Mouse (Mus musculus): ENCODE results near the gene Gm10718. TPM values are rescaled to one million over a fixed set of nuclear protein-coding genes. Genes with fewer than 3 reads are reported as not detected.
"Not testable (repeated sequence)": the region's sequence is repeated elsewhere in the genome, so short reads cannot be mapped to it uniquely, and the experiment has no call there.

The Gm10718 gene
- polyA plus RNA-seq, 1 experiment, result not detected

DNA sequence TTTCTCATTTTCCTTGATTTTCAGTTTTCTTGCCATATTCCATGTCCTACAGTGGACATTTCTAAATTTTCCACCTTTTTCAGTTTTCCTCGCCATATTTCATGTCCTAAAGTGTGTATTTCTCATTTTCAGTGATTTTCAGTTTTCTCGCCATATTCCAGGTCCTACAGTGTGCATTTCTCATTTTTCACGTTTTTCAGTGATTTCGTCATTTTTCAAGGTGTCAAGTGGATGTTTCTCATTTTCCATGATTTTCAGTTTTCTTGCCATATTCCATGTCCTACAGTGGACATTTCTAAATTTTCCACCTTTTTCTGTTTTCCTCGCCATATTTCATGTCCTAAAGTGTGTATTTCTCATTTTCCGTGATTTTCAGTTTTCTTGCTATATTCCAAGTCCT lies 2.3 kb downstream of the Gm10718 start:
- not testable (repeated sequence) for DNase-seq (ENCODE audit: low read depth)

DNA sequence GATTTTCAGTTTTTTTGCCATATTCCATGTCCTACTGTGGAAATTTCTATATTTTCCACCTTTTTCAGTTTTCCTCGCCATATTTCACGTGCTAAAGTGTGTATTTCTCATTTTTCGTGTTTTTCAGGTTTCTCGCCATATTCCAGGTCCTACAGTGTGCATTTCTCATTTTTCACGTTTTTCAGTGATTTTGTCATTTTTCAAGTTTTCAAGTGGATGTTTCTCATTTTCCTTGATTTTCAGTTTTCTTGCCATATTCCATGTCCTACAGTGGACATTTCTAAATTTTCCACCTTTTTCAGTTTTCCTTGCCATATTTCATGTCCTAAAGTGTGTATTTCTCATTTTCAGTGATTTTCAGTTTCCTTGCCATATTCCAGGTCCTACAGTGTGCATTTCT lies 2.8 kb downstream of the Gm10718 start:
- DNase-seq (ENCODE audit: low read depth), result not testable (repeated sequence)

DNA sequence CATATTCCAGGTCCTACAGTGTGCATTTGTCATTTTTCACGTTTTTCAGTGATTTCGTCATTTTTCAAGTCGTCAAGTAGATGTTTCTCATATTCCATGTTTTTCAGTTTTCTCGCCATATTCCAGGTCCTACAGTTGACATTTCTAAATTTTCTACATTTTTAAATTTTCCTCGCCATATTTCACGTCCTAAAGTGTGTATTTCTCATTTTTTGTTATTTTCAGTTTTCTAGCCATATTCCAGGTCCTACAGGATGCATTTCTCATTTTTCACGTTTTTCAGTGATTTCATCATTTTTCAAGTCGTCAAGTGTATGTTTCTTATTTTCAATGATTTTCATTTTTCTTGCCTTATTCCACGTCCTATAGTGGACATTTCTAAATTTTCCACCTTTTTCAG lies 3.4 kb downstream of the Gm10718 start:
- not testable (repeated sequence) for DNase-seq (ENCODE audit: low read depth)

DNA sequence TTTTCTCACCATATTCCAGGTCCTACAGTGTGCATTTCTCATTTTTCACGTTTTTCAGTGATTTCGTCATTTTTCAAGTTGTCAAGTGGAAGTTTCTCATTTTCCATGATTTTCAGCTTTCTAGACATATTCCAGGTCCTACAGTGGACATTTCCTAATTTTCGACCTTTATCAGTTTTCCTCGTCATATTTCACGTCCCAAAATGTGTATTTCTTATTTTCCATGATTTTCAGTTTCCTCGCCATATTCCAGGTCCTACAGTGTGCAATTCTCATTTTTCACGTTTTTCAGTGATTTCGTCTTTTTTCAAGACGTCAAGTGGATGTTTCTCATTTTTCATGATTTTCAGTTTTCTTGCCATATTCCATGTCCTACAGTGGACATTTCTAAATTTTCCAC lies 3.9 kb downstream of the Gm10718 start:
- DNase-seq (ENCODE audit: low read depth), result peak; percentile 0

DNA sequence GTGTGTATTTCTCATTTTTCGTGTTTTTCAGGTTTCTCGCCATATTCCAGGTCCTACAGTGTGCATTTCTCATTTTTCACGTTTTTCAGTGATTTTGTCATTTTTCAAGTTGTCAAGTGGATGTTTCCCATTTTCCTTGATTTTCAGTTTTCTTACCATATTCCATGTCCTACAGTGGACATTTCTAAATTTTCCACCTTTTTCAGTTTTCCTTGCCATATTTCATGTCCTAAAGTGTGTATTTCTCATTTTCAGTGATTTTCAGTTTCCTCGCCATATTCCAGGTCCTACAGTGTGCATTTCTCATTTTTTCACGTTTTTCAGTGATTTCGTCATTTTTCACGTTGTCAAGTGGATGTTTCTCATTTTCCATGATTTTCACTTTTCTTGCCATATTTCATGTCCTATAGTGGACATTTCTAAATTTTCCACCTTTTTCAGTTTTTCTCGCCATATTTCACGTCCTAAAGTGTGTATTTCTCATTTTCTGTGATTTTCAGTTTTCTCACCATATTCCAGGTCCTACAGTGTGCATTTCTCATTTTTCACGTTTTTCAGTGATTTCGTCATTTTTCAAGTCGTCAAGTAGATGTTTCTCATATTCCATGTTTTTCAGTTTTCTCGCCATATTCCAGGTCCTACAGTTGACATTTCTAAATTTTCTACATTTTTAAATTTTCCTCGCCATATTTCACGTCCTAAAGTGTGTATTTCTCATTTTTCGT lies 6.1 kb downstream of the Gm10718 start:
- not testable (repeated sequence) for DNase-seq (ENCODE audit: low read depth)

DNA sequence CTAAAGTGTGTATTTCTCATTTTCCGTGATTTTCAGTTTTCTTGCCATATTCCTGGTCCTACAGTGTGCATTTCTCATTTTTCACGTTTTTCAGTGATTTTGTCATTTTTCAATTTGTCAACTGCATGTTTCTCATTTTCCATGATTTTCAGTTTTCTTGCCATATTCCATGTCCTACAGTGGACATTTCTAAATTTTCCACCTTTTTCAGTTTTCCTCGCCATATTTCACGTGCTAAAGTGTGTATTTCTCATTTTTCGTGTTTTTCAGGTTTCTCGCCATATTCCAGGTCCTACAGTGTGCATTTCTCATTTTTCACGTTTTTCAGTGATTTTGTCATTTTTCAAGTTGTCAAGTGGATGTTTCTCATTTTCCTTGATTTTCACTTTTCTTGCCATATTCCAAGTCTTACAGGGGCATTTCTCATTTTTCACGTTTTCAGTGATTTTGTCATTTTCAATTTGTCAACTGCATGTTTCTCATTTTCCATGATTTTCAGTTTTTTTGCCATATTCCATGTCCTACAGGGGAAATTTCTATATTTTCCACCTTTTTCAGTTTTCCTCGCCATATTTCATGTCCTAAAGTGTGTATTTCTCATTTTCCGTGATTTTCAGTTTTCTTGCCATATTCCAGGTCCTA lies 7.5 kb downstream of the Gm10718 start:
- peak; percentile 100 for DNase-seq (ENCODE audit: low read depth)

DNA sequence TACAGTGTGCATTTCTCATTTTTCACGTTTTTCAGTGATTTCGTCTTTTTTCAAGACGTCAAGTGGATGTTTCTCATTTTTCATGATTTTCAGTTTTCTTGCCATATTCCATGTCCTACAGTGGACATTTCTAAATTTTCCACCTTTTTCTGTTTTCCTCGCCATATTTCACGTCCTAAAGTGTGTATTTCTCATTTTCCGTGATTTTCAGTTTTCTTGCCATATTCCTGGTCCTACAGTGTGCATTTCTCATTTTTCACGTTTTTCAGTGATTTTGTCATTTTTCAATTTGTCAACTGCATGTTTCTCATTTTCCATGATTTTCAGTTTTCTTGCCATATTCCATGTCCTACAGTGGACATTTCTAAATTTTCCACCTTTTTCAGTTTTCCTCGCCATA lies 11.0 kb downstream of the Gm10718 start, which contains the start of gene Gm17535:
Gm17535 (plus strand) TSS at position 301 of the 400 bp plus-strand sequence.
- not testable (repeated sequence) for DNase-seq (ENCODE audit: low read depth)

DNA sequence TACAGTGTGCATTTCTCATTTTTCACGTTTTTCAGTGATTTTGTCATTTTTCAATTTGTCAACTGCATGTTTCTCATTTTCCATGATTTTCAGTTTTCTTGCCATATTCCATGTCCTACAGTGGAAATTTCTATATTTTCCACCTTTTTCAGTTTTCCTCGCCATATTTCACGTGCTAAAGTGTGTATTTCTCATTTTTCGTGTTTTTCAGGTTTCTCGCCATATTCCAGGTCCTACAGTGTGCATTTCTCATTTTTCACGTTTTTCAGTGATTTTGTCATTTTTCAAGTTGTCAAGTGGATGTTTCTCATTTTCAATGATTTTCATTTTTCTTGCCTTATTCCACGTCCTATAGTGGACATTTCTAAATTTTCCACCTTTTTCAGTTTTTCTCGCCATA lies 13.2 kb downstream of the Gm10718 start, which contains the start of gene Gm10715:
Gm10715 (plus strand) TSS at position 301 of the 400 bp plus-strand sequence.
- not testable (repeated sequence) for DNase-seq (ENCODE audit: low read depth)

DNA sequence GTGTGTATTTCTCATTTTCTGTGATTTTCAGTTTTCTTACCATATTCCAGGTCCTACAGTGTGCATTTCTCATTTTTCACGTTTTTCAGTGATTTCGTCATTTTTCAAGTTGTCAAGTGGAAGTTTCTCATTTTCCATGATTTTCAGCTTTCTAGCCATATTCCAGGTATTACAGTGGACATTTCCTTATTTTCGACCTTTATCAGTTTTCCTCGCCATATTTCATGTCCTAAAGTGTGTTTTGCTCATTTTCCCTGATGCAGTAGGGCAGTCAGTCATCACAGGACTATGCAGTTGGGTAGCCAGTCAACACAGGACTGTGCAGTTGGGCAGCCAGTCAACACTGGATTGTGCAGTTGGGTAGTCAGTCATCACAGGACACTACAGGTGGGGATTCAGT lies 14.8 kb downstream of the Gm10718 start:
- peak; percentile 6 for DNase-seq (ENCODE audit: low read depth)

Other genes starting within 250 kb of the Gm10718 start
- gene Gm10722, start 22.6 kb upstream of the Gm10718 start, polyA plus RNA-seq (2012; rRNA removed), result not detected in 2 replicates
- gene Gm11168, start 20.2 kb upstream of the Gm10718 start, polyA plus RNA-seq (2012; rRNA removed), result not detected in 2 replicates
- gene Gm10721, start 10.4 kb upstream of the Gm10718 start, polyA plus RNA-seq (2012; rRNA removed), result not detected in 2 replicates
- gene Gm10720, start 7.9 kb upstream of the Gm10718 start, polyA plus RNA-seq (2012; rRNA removed), result not detected in 2 replicates
- not detected in 2 replicates for gene Gm10719, start 6.1 kb upstream of the Gm10718 start, polyA plus RNA-seq (2012; rRNA removed)
- not detected in 2 replicates for gene Gm10717, start 1.9 kb downstream of the Gm10718 start, polyA plus RNA-seq (2012; rRNA removed)
- not detected in 2 replicates for gene Gm17535, start 11.1 kb downstream of the Gm10718 start, polyA plus RNA-seq (2012; rRNA removed)
- gene Gm10715, start 13.3 kb downstream of the Gm10718 start, polyA plus RNA-seq (2012; rRNA removed), result not detected in 2 replicates